Mouse (Mus musculus) yolk sac, embryonic 10.5 days (tissue): ENCODE results near the gene Lrrc47.

Experiments used
- DNase-seq: peaks from one replicate; pipeline ENCODE4 v3.0.0-alpha.2; 2017; ENCODE audit warnings: low spot score

The Lrrc47 gene

DNA sequence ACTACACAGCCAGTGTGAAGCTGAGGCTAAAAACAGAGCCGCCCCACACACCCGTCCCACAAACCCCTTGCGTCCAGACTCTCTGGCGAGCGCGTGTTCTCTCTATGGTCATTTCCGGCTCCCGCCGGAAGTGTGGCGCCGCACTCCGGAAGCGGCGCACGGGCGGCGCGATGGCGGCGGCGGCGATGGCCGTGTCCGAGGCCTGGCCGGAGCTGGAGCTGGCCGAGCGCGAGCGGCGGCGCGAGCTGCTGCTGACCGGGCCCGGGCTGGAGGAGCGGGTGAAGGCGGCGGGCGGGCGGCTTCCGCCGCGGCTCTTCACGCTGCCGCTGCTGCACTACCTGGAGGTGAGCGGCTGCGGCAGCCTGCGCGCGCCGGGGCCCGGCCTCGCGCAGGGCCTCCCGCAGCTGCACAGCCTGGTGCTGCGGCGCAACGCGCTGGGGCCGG lies at the start of gene Lrrc47:
Gene Lrrc47, plus strand, starts transcription at position 86 of the 444 bp plus-strand sequence.
- DNase-seq: peak; percentile 84

DNA sequence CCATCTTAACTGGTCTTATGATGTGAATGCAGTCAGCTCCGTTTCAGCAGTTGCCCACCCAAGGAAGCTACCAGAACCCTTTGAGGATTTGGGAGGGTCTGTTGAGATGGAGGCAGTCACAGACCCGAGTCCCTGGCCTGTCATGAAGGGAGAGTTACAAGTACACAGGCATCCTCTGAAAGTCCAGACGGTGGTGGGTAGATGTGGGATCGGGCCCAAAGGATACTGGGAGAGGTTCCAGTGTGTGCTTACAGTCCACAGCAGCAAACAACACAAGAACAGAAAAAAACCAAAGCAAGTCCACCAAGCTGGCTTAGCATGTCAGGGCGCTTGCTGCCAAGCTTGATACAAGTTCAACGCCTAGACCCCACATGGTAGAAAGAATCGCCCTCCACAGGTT lies 48.9 kb upstream of the Lrrc47 start:
- no peak for DNase-seq

DNA sequence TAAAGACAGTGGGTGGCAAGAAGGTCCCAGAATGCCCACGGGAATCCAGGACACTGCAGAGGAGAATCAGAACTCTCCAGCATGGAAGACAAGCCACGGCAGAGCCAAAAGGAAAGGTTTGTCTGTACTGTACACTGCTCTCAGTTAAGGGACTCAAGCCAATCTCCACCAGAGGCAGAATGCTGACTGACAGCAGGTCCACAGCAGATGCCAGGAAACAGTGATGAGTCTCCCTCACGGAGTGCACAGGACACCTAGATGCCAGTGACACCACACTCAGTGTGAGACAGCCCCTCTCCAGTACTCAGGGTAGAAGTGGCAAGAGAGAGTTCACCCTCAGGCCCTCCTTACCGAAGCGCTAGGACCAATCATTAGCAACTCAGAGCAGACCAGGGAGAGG lies 44.9 kb upstream of the Lrrc47 start:
- no peak for DNase-seq

DNA sequence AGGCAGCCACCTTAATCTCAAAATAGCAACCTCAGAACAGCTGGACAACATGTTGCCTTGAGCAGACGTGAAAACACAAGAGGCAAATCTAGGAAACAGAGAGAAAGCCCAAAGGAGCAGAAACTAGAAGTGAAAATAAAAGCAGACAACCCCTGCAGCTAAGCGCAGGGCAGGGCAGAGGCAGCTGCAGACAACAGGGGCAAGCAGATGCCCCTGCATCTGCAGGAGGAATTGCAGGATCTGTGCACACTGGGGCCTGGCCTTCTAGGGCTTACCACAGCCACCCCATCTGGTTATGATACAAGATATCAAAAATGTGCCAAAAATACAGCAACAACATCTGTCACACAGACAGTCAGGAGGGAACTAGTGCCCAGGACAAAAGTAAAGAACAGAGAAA lies 44.0 kb upstream of the Lrrc47 start:
- DNase-seq: no peak

DNA sequence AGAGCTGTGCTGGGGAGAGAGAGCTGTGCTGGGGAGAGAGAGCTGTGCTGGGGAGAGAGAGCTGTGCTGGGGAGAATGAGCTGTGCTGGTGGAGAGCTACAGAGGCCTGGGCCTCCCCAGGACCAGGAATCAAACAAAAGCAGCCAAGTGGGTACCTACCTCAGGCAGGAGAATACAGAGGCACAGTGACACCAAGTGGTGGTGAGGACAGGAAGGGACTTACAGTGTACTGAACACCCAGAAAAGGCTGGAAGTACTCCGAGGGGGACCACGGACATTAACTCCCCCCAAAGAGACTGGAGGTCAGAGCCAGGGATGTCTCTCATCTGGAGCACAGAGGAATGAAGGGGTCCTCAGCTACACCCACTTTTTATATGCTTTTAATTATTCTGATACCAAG lies 43.5 kb upstream of the Lrrc47 start:
- DNase-seq: no peak

DNA sequence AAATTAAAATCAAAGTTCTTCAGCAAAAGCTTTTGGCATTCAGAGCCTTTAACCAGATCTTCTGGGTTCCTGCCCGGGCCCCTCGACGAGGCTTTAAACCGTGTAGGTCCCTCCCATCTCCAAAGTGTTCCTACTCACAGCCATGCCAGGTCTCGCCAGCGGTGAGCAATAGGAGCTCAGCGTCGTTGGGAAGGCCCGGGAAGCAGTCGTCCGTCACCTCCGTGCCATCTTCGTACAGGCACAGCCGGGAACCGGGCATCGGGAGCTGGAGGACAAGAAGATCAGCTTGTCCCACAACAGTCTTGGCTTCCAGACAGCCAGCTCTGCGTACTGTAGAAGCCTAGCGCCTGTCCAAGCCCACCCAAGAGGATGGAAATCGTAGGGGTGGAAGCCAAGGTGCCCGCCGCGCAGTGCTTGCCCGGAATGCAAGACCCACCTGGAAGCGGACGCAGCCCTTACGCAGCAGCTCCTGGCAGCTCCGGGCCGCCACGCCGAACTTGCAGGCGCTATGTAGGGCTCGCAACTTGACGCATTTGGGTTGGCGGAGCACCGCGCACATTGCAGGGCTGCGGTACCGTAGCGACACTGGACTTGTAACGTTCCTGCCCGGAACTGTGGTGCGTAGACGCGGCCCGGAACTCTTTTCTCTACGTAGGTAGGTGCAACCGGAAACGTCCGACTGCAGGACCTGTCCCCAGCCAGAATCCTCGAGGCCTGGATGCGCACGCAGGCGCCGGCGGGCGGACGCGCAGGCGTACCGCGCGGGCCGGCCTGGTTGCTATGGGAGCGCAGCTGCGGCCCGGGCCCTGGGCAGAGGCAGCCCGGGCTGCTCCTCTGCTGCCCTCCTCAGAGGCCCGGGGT lies 36.9 kb upstream of the Lrrc47 start, which contains the start of the genes Dffb and Cep104:
Gene Dffb, minus strand, starts transcription at position 696 of the 861 bp plus-strand sequence.
Gene Cep104, plus strand, starts transcription at position 764 of the 861 bp plus-strand sequence.
- peak; percentile 86 for DNase-seq

DNA sequence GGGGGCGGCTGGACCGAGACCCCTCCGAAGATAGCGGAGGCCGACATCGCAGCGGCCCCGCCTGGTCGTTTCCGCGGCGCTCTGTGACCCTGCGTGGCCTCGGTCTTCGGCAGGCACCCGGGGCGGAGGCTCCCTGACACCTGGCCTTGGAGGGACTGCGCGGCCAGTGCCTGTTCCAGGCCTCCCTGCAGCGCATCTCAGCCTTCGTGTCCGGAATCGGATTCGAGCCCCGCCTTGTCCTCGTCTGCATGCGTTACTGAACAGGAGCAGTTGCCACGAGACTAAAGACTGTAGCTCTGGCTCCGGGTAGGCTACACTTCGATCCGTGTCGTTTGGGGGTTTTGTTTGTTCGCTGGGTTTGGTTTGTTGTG lies 36.3 kb upstream of the Lrrc47 start:
- no peak for DNase-seq

DNA sequence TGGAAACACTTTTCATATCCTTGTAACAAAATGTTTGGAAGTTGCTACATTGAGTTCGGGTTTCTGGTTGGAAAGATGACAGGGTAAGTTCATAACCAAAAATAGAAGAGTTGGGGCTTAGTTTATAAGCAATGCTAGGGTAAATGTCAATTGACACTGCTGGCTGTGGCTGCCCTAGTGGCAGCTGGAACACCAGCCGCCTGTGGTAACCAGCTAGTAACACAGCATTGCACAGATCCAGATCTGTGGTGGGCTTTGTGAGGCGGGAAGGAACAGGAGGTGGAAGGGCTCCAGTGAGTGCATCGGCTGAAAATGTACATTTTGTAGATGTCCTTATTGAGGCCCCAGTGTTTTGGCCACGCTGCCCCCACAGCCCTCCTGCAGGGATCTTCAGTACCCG lies 35.8 kb upstream of the Lrrc47 start:
- DNase-seq: no peak

DNA sequence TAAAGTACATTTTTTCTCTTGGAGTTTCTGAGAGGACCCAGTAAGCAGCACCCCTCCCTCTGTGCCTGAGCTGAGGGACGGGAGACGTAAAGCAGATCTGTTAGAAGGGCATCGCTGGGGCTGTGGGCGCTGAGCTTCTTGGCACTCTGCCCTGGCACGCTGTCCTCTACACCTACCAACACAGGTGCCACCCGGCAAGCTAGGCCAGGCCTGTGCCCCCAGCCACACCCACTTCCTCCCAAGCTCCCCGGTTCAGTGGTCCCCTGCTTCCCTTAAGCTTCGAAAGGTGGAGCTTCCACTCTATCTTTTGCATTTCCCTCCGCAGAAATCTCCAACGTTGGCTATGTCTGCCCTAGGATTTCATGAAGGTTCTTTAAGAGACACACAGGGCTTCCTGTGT lies 32.3 kb upstream of the Lrrc47 start:
- DNase-seq: no peak

DNA sequence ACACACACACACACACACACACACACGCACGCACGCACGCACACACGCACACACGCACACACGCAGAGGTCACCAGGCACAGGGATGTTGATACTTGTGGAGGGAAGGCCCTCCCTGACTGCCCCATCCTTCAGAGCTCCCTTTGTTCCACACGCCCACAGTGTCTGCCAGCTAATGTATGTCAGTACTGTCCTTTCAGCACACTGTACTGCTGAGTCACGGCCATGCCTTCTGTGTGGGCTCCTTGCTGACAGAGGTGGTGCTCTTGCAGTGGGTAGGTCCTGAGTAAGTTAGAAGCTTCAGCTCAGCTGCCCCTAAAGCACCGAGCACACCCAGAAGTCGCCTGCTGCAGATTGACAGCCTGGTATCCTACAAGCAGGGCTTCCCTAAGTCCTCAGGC lies 31.1 kb upstream of the Lrrc47 start:
- DNase-seq: no peak

DNA sequence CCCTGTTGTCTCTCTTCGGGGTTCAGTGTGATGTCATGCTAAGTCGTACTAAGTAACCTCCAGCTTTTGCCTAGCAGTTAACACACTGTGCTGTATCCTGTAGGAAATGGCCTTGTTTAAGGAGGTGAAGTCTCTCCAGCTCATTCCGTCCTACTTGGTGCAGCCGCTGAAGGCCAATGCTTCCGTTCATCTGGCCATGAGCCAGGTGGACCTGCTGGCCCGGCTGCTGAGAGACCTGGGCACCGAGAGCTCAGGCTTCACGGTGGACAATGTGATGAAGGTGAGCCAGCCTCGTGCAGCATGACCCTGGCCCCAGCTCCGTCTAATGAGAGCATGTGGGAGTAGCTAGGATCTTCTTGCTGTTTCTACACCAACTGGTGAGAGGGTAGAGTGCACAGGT lies 18.8 kb upstream of the Lrrc47 start:
- no peak for DNase-seq

DNA sequence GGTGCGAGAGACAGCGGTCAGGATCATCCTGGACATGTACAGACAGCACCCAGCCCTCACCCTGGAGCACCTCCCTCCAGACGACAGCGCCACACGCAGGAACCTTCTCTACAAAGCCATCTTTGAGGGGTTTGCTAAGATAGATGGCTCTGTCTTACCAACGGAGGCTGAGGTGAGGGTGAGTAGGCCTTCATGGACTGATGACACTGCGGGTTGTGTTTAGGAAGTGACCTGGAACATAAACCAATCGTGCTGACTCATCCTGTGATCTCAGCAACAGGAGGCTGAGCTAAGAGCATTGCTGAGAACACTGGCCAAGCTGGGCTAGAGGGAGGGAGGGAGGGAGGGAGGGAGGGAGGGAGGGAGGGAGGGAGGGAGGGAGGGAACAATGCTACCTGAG lies 18.0 kb upstream of the Lrrc47 start:
- no peak for DNase-seq

DNA sequence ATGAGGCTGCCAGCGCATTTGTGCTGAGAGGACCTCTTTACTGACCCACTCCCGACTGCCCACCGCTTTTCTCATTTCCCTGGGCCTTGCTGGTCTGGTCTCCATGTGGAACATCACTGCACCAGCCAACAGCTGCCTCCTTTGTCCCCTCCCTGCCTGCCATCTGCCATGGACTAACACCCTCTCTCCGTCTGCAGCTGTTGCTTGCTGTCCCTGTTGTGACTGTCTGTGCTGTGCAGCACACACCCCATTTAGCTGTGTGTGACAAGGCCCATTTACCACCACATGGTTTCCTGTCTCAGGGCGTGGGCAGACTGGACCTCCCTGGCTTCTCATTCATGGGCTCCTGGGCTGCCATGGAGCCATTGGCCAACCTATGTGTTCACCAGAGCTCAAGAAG lies 6.0 kb upstream of the Lrrc47 start:
- DNase-seq: no peak

DNA sequence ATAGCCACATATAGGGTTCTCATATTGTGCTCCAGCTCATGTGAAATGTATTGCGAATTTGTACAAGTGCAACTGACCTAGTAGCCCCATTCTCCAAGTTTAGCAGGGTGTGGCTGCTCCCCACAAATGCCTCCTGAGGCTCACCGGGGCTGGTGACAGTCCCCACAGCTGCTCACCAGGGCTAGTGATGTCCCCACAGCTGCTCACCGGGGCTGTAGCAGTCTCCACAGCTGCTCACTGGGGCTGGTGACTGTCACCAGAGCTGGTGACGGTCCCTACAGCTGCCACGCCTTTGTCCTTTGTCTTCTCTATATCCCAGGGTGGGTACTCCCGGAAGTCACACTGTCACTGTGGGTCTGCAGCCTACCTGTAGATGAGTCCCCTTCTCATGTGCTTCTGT lies 5.3 kb upstream of the Lrrc47 start:
- no peak for DNase-seq

DNA sequence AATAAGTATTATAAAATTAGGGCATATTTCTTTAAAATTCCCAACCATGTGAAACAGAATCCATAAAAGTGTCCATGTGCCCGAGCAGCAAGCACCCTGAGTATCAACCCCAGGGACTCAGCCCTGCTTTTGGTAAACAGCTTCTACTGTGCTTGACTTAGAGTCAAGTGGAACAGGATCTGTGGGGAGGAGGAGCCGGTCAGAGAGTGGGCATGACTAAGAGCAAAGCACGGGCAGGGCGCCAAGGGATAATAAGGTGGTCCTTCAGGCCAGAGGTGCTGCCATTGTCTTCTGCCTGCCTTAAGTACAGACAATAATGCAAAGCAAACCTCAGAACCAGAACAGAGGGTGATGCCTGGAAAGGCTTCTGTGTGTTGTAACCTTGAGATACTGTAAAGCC lies 3.8 kb upstream of the Lrrc47 start:
- DNase-seq: no peak

DNA sequence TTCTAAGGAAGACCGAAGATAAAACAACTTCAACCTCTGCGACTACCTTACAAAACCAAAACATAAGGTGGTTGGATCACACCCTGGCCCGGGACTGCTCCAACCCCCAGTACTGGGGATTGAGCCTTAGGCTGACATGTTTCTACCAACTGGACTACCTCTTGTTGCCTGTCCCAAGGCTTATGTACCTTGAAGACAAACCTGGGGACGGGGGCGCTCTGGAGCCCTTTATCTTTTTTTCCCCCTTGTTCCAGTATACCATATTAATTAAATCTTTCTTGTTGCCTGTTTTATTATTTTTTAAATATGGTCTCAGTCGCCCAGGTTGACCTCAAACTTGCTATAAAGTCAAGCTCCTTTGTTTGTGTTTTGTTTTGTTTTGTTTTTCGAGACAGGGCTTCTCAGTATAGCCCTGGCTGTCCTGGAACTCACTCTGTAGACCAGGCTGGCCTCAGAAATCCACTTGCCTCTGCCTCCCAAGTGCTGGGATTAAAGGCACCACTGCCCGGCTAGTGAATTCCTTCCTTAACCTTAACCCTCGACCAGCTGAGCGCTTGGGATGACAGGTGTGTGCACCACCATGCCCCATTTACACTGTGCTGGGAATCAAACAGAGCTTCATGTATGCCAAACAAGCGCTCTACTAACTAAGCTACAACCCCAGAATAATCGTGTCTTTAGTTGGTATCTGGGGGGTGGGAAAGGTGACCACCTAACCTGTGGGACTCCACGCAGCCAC lies 455 bp upstream of the Lrrc47 start:
- DNase-seq: no peak

DNA sequence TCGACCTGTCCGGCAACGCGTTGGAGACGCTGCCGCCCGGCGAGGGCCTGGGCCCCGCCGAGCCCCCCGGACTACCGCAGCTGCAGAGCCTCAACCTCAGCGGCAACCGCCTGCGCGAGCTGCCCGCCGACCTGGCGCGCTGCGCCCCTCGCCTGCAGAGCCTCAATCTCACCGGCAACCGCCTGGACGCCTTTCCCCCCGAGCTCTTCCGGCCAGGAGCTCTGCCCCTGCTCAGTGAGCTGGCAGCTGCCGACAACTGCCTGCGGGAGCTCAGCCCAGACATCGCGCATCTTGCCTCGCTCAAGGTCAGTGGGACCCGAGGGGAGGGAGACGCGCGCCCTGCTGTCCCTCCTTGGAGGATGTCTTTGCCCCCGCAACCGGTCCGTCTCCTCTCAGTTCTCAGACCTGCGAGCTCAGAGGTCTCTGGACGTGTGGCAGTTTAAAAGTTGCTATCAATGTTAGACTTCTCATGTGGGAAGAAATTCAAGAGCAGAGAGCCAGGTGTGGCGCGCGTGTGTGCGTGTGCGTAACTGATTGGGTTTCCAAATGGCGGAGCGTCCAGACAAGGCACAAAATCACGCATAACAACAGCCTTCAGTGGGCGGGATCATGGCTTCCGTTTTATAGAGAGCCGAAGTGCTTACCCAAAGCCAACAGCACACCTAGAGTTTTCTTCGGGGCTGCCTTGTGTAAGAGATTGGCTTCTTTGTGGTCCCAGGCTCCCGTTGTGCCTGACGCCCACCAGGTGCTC lies 776 bp downstream of the Lrrc47 start:
- DNase-seq: no peak

DNA sequence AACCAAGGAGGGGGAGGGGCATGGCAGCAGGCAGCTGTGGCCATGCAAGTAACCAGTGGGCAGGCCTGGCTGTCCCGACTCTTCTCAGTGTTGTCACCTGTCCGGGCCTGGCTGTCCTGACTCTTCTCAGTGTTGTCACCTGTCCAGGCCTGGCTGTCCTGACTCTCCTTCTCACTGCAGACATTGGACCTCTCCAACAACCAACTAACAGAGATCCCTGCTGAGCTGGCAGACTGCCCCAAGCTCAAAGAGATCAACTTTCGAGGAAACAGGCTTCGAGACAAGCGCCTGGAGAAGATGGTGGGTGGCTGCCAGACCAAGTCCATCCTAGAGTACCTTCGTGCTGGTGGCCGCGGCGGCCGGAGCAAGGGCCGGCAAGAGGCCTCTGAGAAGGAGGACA lies 3.9 kb downstream of the Lrrc47 start:
- no peak for DNase-seq

DNA sequence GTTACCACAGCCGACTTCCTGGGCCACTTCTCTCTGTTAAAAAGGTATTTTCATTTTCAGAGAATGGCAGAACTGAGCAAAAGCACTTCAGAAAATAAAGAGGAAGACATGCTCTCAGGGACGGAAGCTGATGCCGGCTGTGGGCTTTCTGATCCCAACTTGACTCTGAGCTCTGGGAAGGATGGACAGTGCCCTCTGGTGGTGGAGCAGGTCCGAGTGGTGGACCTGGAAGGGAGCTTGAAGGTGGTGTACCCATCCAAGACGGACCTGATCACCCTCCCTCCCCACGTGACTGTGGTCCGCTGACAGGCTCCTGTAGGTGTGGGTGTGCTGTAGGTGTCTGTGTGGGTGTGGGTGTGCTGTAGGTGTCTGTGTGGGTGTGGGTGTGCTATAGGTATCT lies 8.0 kb downstream of the Lrrc47 start:
- DNase-seq: peak; percentile 35

DNA sequence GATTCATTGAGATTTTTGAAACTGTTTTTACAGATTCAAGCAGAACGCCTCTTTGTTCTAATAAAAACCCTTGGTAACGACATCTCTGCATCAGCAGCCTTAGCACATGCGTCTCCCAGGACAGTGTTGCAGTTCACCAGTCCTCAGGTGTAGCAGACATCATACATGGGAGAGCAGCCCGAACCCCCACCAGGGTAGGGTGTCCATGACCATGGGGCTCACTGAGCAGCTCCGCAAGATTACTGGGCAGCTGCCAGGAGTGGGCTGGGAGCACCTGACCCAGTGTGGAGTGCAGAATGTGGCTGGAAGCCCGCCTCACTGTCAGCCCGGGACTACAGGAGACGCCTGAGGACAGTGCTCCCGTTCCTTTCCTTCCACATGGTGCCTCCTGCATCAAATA lies 9.9 kb downstream of the Lrrc47 start:
- peak; percentile 8 for DNase-seq

DNA sequence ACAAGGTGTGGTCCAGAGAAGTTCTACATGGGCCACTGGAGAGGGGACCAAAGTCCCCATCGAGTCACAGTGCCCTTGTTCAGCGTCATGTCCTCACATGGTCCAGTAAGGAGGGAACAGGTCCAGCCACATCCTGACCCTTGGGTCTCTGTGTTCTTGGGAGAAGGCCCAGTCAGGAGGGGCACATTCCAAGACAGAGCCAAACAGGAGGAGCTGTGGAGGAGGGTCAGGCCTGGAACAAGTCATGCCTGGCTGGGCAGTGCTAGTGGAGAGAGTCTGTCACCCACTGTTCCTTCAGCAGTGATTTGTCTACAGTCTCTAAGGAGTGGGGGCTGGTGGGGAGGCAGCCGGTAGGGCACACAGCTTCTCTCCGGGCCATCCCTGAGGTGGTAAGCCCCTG lies 10.9 kb downstream of the Lrrc47 start:
- DNase-seq: no peak

DNA sequence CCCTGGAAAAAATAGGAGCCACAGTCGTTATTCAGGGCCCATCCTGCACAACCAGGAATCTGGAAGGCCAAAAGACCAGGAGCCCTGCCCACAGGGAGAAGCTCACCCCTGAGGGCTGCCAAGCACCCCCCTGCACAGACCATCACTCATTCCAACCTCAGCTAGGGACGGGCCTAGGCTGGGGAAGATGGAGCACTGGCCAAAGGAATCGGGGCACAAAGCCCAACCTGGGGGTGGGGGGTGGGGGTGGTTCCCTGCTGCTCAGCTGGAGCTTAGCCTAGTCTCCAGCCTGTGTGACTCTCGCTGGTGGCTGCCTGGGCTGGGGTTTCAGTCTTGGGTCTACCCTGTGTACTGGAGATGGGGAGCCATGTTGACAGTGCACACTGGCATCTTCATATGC lies 11.3 kb downstream of the Lrrc47 start:
- DNase-seq: no peak
